Comparison of ENCODE assay signal across 10 mouse cellular contexts in the genomic region with DNA sequence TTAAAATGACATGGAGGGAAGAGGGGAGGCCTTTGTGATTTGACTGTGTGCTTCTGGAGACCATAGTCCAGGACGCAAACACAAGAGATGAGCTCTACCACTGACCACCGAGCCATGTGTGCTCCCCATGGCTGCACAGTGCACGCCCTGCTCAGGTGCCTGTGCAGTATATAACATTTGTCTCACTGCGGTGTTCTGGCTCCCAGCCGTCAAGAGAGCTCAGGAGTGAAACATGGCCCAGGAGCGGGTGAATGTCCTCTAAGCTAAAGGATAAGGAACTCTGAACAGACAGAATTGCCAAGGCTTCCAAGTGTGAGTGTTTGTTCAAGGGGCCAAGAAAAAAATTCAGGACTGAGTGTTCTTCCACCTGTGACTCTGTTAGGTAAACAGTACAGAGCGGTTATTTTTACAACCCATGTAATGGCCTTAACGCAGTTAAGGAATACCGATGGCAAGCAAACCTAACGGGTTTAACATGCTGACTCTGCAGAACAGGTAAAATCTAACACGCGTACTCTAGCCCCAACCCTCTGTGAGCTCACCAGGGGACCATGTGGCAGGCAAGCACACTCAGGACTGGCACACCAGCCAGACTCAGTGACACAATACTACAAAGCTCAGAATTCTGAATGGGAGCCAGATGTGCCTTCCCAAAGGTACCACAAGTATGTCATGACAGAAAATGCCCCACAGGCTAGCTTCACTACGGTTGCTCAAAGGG. TPM values are rescaled to one million over a fixed set of nuclear protein-coding genes. Genes with fewer than 3 reads are reported as not detected.
DNase-seq lines count a peak whose midpoint lies in the region; ATAC-seq lines count a peak whose summit lies in the region.
"Had no signal": no experiment of that assay in that cellular context is flagged by ENCODE, and none has a peak within 500 bp of the region (broad histone marks: within the 10 kb centered on the region; RNA-seq: fewer than 3 reads in every experiment).

No protein-coding gene starts in this region.

- H3K4me2 ChIP-seq in neural tube, embryonic 13.5 days: no peak overlapping the region
- no peak overlapping the region for H3K4me2 ChIP-seq in embryonic facial prominence, embryonic 14.5 days (ENCODE audit: low read depth, low read length)
- H3K4me2 ChIP-seq: forebrain, embryonic 15.5 days; liver, embryonic 13.5 days had no signal

- ATAC-seq in neural tube, embryonic 13.5 days (ENCODE audit: low read depth): 0 out of 2 replicates have a peak, but pooled peaks have one; percentile 40
- no peak for ATAC-seq in embryonic facial prominence, embryonic 14.5 days (ENCODE audit: low read depth)

- H3K36me3 ChIP-seq in neural tube, embryonic 13.5 days: peaks cover 11% of the 10 kb centered on the region
- H3K36me3 ChIP-seq in embryonic facial prominence, embryonic 14.5 days (ENCODE audit: control insufficient read depth, insufficient read depth, low read length): peaks cover 31% of the 10 kb centered on the region; the same call in 1 of the 2 replicates
- H3K36me3 ChIP-seq: forebrain, embryonic 15.5 days had no signal

- H3K27me3 ChIP-seq in neural tube, embryonic 13.5 days: no peaks in the 10 kb centered on the region
- no peaks in the 10 kb centered on the region for H3K27me3 ChIP-seq in embryonic facial prominence, embryonic 14.5 days (replicated peaks; ENCODE audit: control insufficient read depth, insufficient read depth, low read length)
- H3K27me3 ChIP-seq: forebrain, embryonic 15.5 days; liver, embryonic 13.5 days had no signal

- no peak overlapping the region for H3K4me3 ChIP-seq in neural tube, embryonic 13.5 days
- H3K4me3 ChIP-seq in embryonic facial prominence, embryonic 14.5 days (ENCODE audit: low read depth, low read length): no peak overlapping the region
- H3K4me3 ChIP-seq: forebrain, embryonic 15.5 days; liver, embryonic 13.5 days had no signal

- peak; percentile 60 for DNase-seq in kidney, adult 9 months
- no peak for DNase-seq in kidney, adult 11 months
- no peak for DNase-seq in neural tube, embryonic 10.5 days (ENCODE audit: extremely low spot score, low spot score)
- DNase-seq in embryonic facial prominence, embryonic 14.5 days (ENCODE audit: low spot score): no peak
- DNase-seq in embryo, embryonic 10.5 days (ENCODE audit: low spot score): no peak
- no peak for DNase-seq in embryo, embryonic 9.5 days (ENCODE audit: extremely low spot score)
- DNase-seq: liver, embryonic 13.5 days; thymus, postnatal 4 days had no signal

- no peak overlapping the region; the same call in 1 of the 2 replicates for H3K27ac ChIP-seq in neural tube, embryonic 13.5 days (replicated peaks)
- H3K27ac ChIP-seq in embryonic facial prominence, embryonic 14.5 days (replicated peaks; ENCODE audit: low read depth, low read length): peak overlapping the region; percentile 41; the same call in 1 of the 2 replicates
- H3K27ac ChIP-seq: liver, embryonic 13.5 days had no signal

- H3K9me3 ChIP-seq in neural tube, embryonic 13.5 days: no peaks in the 10 kb centered on the region
- no peaks in the 10 kb centered on the region for H3K9me3 ChIP-seq in embryonic facial prominence, embryonic 14.5 days (ENCODE audit: control insufficient read depth, low read length)
- H3K9me3 ChIP-seq: forebrain, embryonic 15.5 days; liver, embryonic 13.5 days had no signal

- no peak overlapping the region for H3K9ac ChIP-seq in neural tube, embryonic 13.5 days
- H3K9ac ChIP-seq in embryonic facial prominence, embryonic 14.5 days (ENCODE audit: low read depth, low read length): no peak overlapping the region
- H3K9ac ChIP-seq: forebrain, embryonic 15.5 days; liver, embryonic 13.5 days had no signal

- 66% methylated on average over 13 of the region's 13 CpGs for WGBS in neural tube, embryonic 13.5 days
- WGBS in embryonic facial prominence, embryonic 14.5 days: 58% methylated on average over 13 of the region's 13 CpGs

- H3K4me1 ChIP-seq in neural tube, embryonic 13.5 days (replicated peaks): peaks cover 46% of the 10 kb centered on the region
- H3K4me1 ChIP-seq in embryonic facial prominence, embryonic 14.5 days (ENCODE audit: control insufficient read depth, insufficient read depth, low read length): peaks cover 25% of the 10 kb centered on the region

RNA-seq across cellular contexts. Expression of a gene that starts 21.4 kb away (rescaled TPM):
- polyA plus RNA-seq in neural tube, embryonic 13.5 days (2015; fragmentation: Nextera tagmentation; extraction: Ambion mirVana): 19.2 and 19.4 TPM in 2 replicates
- polyA plus RNA-seq in embryonic facial prominence, embryonic 14.5 days (2014; fragmentation: Nextera tagmentation; extraction: Ambion mirVana): 31.5 and 33.8 TPM in 2 replicates
